Mouse (Mus musculus): ENCODE data around the gene Sh2d5. TPM values are rescaled to one million over a fixed set of nuclear protein-coding genes. Genes with fewer than 3 reads are reported as not detected.

Gene Sh2d5
- total RNA-seq, 2 experiments from 2014 or later = 0.28 TPM; not detected in 1

- no peak overlapping the region for H3K27ac ChIP-seq
- DNase-seq = peak; percentile 46
- no peak overlapping the region for H3K4me3 ChIP-seq
- intact Hi-C loops (cut with DNase I) = no loop called here
- TF ChIP-seq CTCF (IDR thresholded peaks at IDR 0.05) = no peak
Measured at GRCm38 (mm10) chr4:138272011-138272997, 22.1 kb downstream of the Sh2d5 start.

GRCm38 (mm10) chr4:138278346-138278745 is 28.1 kb downstream of the Sh2d5 start:
- intact Hi-C loops (cut with DNase I) = no loop called here
- DNase-seq = no peak
- H3K4me3 ChIP-seq = no peak overlapping the region
- TF ChIP-seq CTCF (IDR thresholded peaks at IDR 0.05) = no peak
- no peak overlapping the region for H3K27ac ChIP-seq

- TF ChIP-seq CTCF (IDR thresholded peaks at IDR 0.05) = peak; percentile 93
- Histone ChIP-seq H3K4me3 (no peak overlapping the region), H3K27ac (no peak overlapping the region)
- intact Hi-C loops (cut with DNase I) = no loop called here
- DNase-seq = peak; percentile 51
Measured at GRCm38 (mm10) chr4:138282834-138283233, 32.6 kb downstream of the Sh2d5 start.

GRCm38 (mm10) chr4:138286411-138286810 is 36.2 kb downstream of the Sh2d5 start:
- no peak for DNase-seq
- intact Hi-C loops (cut with DNase I) = no loop called here
- Histone ChIP-seq H3K4me3 (no peak overlapping the region), H3K27ac (no peak overlapping the region)
- TF ChIP-seq CTCF (IDR thresholded peaks at IDR 0.05) = no peak

GRCm38 (mm10) chr4:138288691-138289090 is 38.5 kb downstream of the Sh2d5 start:
- H3K27ac ChIP-seq = no peak overlapping the region
- TF ChIP-seq CTCF (IDR thresholded peaks at IDR 0.05) = no peak
- H3K4me3 ChIP-seq = no peak overlapping the region
- DNase-seq = no peak
- intact Hi-C loops (cut with DNase I) = no loop called here

GRCm38 (mm10) chr4:138292028-138292427 is 41.8 kb downstream of the Sh2d5 start:
- intact Hi-C loops (cut with DNase I) = no loop called here
- TF ChIP-seq CTCF (IDR thresholded peaks at IDR 0.05) = no peak
- H3K4me3 ChIP-seq = no peak overlapping the region
- no peak for DNase-seq
- H3K27ac ChIP-seq = no peak overlapping the region

GRCm38 (mm10) chr4:138293261-138293948 is 43.2 kb downstream of the Sh2d5 start:
- no peak overlapping the region for H3K27ac ChIP-seq
- no peak overlapping the region for H3K4me3 ChIP-seq
- no peak for TF ChIP-seq CTCF (IDR thresholded peaks at IDR 0.05)
- DNase-seq = no peak
- intact Hi-C loops (cut with DNase I) = no loop called here

GRCm38 (mm10) chr4:138293949-138294550 is 43.8 kb downstream of the Sh2d5 start:
- intact Hi-C loops (cut with DNase I) = no loop called here
- no peak for TF ChIP-seq CTCF (IDR thresholded peaks at IDR 0.05)
- Histone ChIP-seq H3K4me3 (no peak overlapping the region), H3K27ac (no peak overlapping the region)
- DNase-seq = no peak

- intact Hi-C loops (cut with DNase I) = no loop called here
- DNase-seq = peak; percentile 39
- TF ChIP-seq CTCF (IDR thresholded peaks at IDR 0.05) = no peak
- Histone ChIP-seq H3K4me3 (no peak overlapping the region), H3K27ac (no peak overlapping the region)
Measured at GRCm38 (mm10) chr4:138301271-138301780, 51.1 kb downstream of the Sh2d5 start.

- Histone ChIP-seq H3K27ac (no peak overlapping the region), H3K4me3 (no peak overlapping the region)
- intact Hi-C loops (cut with DNase I) = no loop called here
- peak; percentile 7 for DNase-seq
- TF ChIP-seq CTCF (IDR thresholded peaks at IDR 0.05) = no peak
Measured at GRCm38 (mm10) chr4:138303011-138303410, 52.8 kb downstream of the Sh2d5 start.

- Histone ChIP-seq H3K27ac (peak overlapping the region; percentile 73), H3K4me3 (peak overlapping the region; percentile 96)
- no peak for TF ChIP-seq CTCF (IDR thresholded peaks at IDR 0.05)
- peak; percentile 45 for DNase-seq
- intact Hi-C loops (cut with DNase I) = no loop called here
Measured at GRCm38 (mm10) chr4:138303742-138304141, 53.5 kb downstream of the Sh2d5 start.

- Histone ChIP-seq H3K27ac (peak within 1 kb of the TSS; percentile 90), H3K4me3 (peak within 1 kb of the TSS; percentile 96)
- DNase-seq = peak; percentile 99
- intact Hi-C loops (cut with DNase I) = no loop called here
- TF ChIP-seq CTCF (IDR thresholded peaks at IDR 0.05) = no peak
Measured at GRCm38 (mm10) chr4:138304340-138305104, 54.3 kb downstream of the Sh2d5 start, which contains the start of gene Ddost. Gene Ddost, plus strand, starts transcription at chr4:138304730.
